ENCODE assay signal across 1 mouse cellular context in the genomic region with DNA sequence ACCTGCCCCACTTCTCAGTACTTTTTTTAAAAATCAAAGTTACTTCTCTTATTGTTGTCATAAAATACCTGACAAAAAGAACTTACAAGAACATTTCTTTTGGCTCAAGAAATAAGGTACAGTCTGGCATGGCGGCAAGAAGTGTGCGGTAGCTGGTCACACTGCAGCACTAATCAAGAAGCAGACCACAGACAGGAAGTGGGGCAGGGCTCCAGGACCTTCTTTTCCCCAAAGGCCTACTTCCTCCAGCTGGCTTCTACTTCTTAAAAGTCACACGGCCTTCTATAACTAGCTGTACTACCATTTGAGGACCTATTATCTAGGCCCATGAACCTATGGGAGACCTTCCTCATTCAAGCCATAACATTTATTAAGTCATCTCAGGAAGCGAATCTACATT.
TF ChIP-seq lines count a peak whose summit lies in the region.

No protein-coding gene starts in this region.

TF ChIP-seq in CH12.LX, 34 proteins besides CTCF, POLR2A, EP300 and RAD21 (continued from another document):
- no peak for TF ChIP-seq JUN (IDR thresholded peaks at IDR 0.05; ENCODE audit: insufficient read depth, low read depth, low read length)
- TF ChIP-seq NRF1 (IDR thresholded peaks at IDR 0.05; ENCODE audit: low read depth, low read length): no peak
- no peak for TF ChIP-seq SIN3A (IDR thresholded peaks at IDR 0.05; ENCODE audit: low read length)
- no peak for TF ChIP-seq HCFC1 (IDR thresholded peaks at IDR 0.05; ENCODE audit: low read depth, low read length)
- no peak for TF ChIP-seq USF2 (conservative IDR thresholded peaks at IDR 0.05; ENCODE audit: low read depth, low read length)
- no peak for TF ChIP-seq ZMIZ1 (IDR thresholded peaks at IDR 0.05; ENCODE audit: low read depth, low read length)
- TF ChIP-seq SMC3 (IDR thresholded peaks at IDR 0.05; ENCODE audit: low read depth, low read length): no peak
